Mouse (Mus musculus) thymus, postnatal 10 days (tissue): ENCODE measurements around the gene Pdss2.
"Not testable (repeated sequence)": the region's sequence is repeated elsewhere in the genome, so short reads cannot be mapped to it uniquely, and the experiment has no call there.

ENCODE experiments used
- DNase-seq, 2 experiments: peaks; one replicate each; pipeline ENCODE4 v3.0.0; 2021; ENCODE audit warnings: low spot score in 2 of 2

Pdss2 gene

DNA sequence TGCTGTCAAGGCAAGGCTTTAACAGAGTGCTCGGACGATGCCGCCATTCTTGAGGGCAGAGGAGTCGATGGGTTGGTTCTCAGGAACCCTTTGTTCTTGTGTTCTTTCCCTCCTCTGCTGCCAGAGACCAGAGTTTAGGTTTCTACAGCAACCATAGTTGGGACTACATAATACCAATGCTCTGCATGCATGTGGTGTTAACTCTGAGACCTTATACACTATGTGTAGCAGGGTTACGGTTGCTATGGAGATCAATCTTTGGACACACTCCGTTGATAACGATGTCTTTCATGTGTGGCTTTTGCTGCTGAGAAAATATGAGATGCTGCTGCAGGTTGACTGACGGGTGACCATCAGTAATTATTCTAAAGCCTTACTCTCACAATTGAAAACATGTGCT, 20.9 kb downstream of the Pdss2 start:
- DNase-seq, result no peak

DNA sequence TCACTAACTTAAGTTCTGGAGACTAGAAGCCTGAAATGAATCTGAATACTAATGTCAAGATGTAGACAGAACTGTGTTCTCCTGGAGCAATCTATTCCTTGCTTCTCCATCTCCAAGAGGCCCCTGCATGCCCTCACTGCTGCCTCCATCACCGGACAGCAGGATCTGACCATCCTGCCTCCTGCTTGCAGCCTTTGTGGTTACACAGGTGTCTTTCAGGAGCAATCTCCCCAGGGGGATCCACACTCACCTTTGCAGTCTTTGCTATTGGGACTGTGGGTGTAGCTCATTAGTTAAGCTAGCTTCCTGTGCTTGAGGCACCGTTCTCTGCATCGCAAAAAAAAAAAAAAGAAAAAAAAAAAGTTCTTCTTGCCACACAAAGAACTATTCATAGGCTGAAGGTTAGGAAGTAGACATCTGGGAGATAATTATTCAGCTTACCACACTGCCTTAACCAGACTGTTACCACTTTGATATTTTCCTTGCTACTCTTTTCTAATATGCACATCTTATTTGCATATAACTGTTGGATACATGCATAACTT, 23.0 kb downstream of the Pdss2 start:
- DNase-seq, result no peak

DNA sequence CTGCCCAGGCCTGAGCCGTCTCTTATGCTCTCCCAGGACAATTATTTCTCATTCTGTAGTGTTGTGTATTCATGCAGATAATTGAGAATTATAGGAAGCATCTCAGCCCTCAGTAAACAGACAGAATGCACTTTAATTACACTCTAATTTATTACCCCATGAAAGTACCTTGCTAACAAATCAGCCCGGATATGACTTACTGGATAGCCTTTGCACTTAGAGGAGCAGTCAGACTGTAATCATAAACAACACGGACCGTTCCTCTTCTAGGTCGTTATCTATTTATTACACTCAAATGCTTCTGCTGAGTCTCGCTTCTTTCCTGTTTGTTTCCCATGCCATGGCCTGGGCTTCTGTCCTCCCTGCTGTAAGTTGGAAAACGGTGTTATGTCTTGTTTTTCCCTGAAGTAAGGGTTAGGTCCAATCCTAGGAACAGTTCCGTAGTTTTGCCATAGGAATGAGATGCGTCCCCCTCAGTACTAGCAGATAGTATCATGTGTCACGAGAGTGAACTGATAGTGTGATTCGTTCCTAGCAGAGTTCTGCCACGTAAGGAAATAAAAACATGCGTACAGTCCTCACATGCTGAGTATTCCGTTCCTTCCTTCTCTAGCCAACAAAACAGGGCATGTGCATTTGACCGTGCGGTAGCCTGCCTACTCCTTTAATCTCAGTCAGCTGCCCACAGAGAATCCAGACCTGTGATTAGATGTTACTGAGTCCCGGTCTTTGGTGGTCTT, 24.3 kb downstream of the Pdss2 start:
- DNase-seq, result no peak

DNA sequence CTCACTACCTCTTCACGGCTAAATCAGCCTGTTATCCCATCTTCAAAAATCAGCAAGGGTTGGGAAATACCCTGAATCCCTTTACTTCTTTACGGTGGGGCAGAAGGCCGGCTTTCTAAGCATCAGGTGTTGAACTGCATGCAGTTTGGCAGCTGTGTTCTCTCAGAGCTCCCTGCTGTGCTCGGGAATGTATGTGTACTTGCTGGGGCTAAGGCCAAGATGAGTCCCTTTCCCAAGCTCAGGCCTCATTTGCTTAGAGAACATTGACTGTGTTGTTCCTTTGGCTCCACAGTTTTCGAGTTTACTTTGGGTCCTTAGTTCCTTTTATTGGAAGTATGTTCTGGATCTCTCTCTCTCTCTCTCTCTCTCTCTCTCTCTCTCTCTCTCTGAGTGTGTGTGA, 26.7 kb downstream of the Pdss2 start:
- no peak for DNase-seq

- DNase-seq, result no peak
Observed at GRCm38 (mm10) chr10:43252324-43252723, 31.0 kb downstream of the Pdss2 start.

DNA sequence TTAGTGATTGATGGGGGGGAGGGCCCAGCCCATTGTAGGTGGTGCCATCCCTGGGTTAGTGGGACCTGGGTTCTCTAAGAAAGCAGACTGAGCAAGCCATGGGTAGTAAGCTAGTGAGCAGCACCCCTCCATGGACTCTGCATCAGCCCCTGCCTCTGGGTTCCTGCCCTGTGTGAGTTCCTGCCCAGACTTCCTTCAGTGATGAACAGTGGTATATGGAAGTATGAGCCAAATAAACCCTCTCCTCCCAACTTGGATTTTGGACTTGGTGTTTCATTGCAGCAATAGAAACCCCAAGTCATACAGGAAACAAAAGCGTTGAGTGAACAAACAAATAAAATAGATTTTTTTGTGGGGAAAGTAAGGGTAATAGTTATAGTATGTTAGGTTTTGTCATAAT, 35.7 kb downstream of the Pdss2 start:
- DNase-seq, result not testable (repeated sequence)

DNA sequence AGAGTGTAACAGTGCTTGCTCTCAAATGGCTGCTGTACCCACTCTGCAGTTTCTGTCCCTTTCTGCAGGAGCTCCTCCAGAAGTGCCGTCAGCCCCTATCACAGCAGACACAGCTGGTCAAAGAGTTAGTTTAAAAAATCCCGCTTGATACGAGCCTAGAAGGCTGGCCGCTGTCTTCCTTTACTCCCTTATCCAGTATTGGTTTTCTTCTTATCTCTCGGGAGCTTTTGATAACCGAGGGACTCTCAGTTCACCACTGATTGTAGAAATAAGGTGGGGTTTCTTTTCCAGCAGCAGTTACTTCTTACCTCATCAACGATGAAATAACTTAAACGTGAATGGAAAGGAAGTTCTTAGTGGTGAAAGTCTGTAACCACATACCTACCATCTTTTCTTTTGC, 36.2 kb downstream of the Pdss2 start:
- not testable (repeated sequence) for DNase-seq

DNA sequence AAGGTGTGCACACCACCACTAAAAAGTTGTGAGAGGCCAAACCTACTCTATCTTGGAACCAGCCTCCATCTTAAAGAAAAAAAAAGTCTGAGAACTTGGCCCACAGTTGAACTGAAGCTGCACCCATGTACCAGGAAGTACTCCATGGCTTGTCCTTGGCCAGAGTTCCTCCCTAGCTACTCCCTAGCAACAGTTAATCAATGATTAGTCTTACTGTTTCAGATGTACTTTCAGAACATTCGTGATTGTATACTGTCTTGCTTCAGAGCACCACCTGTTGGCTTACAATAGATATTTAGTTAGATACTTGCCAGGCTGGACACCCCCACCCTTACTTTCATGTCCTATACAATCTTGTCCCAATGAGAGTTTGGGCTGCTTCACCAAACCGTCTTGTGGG, 50.0 kb downstream of the Pdss2 start:
- no peak for DNase-seq

DNA sequence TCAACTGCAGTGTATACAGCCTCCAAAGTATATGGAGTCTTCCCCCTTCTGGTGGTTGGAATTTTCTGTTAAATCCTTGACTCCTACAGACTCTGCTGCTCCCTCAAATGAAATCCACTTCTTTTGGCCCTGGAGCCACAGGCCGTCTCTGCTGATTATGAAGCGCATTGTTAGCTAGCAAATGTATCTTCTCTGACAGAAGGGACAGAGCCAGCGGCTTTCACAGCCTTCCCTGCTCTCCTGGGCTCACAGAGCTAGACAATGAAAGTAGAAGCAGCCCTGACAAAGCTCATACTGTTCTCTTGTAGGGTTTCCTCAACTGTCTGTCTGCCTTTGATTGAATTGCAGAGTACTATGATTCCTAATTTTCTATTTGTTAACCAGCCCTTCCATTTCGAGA, 51.1 kb downstream of the Pdss2 start:
- DNase-seq, result no peak

GRCm38 (mm10) chr10:43273057-43273456, 51.8 kb downstream of the Pdss2 start:
- no peak for DNase-seq

GRCm38 (mm10) chr10:43275446-43275845, 54.2 kb downstream of the Pdss2 start:
- no peak for DNase-seq

- DNase-seq, result no peak
Observed at GRCm38 (mm10) chr10:43276116-43276659, 54.9 kb downstream of the Pdss2 start.

GRCm38 (mm10) chr10:43277266-43278145, 56.2 kb downstream of the Pdss2 start:
- DNase-seq, result no peak

GRCm38 (mm10) chr10:43279637-43280288, 58.5 kb downstream of the Pdss2 start:
- DNase-seq, result no peak

DNA sequence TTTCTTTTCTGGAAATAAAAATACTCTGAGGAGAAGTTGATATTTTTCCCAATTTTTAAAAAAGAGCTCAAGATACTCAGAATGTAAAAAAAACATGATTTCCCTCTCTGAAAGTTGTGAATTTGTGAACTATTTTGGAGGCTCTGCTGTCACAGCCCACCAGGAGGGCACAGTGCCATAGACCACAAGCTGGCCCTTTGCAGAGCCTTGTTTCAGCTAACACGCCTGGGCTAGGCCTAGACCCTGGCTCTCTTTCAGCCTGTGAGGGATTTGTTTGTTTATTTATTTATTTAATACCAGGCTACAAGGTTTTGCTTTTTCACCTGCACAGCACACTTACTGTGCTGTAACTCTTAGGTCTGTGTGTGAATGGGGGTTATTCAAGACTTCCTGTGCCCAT, 64.3 kb downstream of the Pdss2 start:
- no peak for DNase-seq

- no peak for DNase-seq
Observed at GRCm38 (mm10) chr10:43290638-43291230, 69.4 kb downstream of the Pdss2 start.

DNA sequence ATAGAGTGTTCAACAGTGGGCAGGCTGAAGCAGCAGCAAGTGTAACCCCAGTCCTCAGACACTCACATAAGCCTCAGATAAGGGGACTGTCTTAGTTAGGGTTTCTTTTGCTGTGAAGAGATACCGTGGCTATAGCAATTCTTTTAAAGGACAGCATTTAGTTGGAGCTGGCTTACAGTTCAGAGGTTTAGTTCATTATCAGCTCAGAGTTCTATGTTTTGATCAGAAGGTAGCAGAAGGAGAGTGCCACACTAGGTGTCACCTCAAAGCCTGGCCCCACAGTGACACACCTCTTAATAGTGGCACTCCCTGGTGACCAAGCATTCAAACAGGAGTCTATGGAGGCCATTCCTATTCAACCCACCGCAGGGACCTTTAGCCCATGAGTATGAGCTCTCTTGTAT, 70.0 kb downstream of the Pdss2 start:
- DNase-seq, result no peak

DNA sequence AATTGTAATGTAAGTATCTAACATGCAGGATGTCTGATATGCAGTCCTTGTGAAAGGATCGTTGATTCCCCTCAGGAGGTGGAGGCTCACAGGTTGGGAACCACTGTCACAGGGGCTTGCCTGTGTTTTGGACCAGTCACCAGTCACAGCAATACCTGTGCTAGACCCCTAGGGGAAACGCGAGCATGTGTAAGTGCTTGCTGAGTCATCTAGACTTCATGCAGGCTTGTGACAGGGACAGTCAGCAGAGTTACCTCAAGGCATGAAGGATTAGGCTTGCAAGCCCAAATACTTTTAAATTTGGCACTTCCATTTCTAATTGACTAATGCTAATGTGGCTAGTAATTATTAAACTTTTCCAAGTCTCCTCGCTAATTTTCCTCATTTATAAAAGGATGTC, 71.2 kb downstream of the Pdss2 start:
- peak in 1 of 2 experiments; percentile 15 for DNase-seq

DNA sequence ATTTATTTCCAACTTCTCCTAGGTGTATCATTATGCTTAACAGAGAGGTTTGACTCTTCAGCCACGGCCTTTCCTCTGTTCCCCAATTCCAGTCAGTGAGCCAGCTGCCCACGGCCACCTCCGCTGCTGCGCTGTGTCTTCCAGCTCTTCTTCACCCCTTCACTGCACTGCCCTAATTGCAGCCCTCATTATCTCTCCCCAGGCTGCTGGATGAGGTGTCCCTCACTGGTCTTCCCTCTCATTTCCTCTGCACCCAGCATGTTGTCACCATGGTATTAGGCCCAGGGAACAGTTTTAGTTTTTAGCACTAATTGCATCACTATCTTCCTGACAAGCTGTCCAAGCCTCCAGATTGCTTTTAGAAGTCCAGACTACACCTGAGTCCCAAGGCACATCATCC, 73.0 kb downstream of the Pdss2 start:
- no peak for DNase-seq

GRCm38 (mm10) chr10:43308105-43308810, 87.0 kb downstream of the Pdss2 start:
- no peak for DNase-seq
